Mouse (Mus musculus): Measurements from ENCODE around the gene Cryge. TPM values are rescaled to one million over a fixed set of nuclear protein-coding genes. Genes with fewer than 3 reads are reported as not detected.

Gene Cryge
- polyA plus RNA-seq, 1 experiment from 2014 or later, result not detected

DNA sequence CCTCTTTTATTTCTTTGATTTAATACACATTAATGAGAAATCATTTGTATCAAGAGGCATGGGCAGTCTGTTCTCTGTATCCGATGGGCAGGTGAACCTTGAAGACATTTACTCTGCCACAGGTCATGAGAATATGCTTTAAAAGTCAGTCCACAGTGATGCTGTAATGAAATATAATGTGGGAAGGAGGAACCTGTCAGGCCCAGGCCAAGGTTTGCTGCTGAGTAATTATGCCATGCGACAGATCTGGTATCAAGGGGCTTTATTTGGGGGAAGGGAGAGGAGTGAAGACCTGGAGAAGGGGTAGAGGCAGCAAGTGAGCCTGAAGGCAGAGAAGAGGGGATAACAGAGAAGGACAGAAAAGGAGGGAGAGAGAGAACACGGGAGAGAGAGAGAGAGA, 11.3 kb downstream of the Cryge start:
- no peak for ATAC-seq (ENCODE audit: low FRiP score)

DNA sequence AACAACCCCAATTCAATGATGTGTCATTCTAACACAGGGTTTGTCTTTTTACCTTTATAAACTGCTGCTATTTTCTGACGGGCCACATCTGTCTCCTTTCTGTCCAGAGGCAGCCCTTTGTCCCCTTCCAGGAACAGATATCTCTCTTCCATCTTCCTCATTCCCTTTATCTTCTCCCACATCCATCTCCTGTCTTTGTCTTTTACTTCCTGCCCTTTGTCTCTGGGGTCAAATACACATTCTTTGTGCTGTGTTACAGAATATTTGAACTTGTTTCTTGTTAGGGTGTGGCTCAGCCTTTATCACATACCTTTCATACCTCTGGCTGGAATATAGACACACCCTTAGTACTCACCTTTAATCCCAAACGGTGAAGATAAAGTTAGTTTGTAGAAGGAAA, 13.4 kb downstream of the Cryge start:
- no peaks in the 10 kb centered on the region for H3K9me3 ChIP-seq (ENCODE audit: control insufficient read depth, low read length)
- 90% methylated on average over 2 of the region's 2 CpGs for WGBS
- H3K4me2 ChIP-seq (replicated peaks; ENCODE audit: low read depth, low read length), result no peak overlapping the region
- no peak for DNase-seq (ENCODE audit: low spot score)
- no peak overlapping the region for H3K9ac ChIP-seq (ENCODE audit: low read depth, low read length)
- no peak for ATAC-seq (ENCODE audit: low FRiP score)
- no peak overlapping the region for H3K27ac ChIP-seq (ENCODE audit: low read depth, low read length)
- no peaks in the 10 kb centered on the region for H3K27me3 ChIP-seq (ENCODE audit: control insufficient read depth, insufficient read depth, low read length)
- H3K4me1 ChIP-seq (replicated peaks; ENCODE audit: control insufficient read depth, insufficient read depth, low read length), result no peaks in the 10 kb centered on the region
- H3K4me3 ChIP-seq (ENCODE audit: low read depth, low read length), result no peak overlapping the region
- no peaks in the 10 kb centered on the region for H3K36me3 ChIP-seq (ENCODE audit: control insufficient read depth, insufficient read depth, low read length)

More for the DNA sequence above, 11.3 kb downstream of the Cryge start:
- no peaks in the 10 kb centered on the region for H3K4me1 ChIP-seq (replicated peaks; ENCODE audit: control insufficient read depth, insufficient read depth, low read length)
- H3K9me3 ChIP-seq (ENCODE audit: control insufficient read depth, low read length), result no peaks in the 10 kb centered on the region
- no peak overlapping the region for H3K4me3 ChIP-seq (ENCODE audit: low read depth, low read length)
- H3K4me2 ChIP-seq (replicated peaks; ENCODE audit: low read depth, low read length), result no peak overlapping the region
- H3K27me3 ChIP-seq (ENCODE audit: control insufficient read depth, insufficient read depth, low read length), result no peaks in the 10 kb centered on the region
- DNase-seq (ENCODE audit: low spot score), result no peak
- 75% methylated on average over 3 of the region's 3 CpGs for WGBS
- no peaks in the 10 kb centered on the region for H3K36me3 ChIP-seq (ENCODE audit: control insufficient read depth, insufficient read depth, low read length)
- H3K27ac ChIP-seq (ENCODE audit: low read depth, low read length), result no peak overlapping the region
- no peak overlapping the region for H3K9ac ChIP-seq (ENCODE audit: low read depth, low read length)

DNA sequence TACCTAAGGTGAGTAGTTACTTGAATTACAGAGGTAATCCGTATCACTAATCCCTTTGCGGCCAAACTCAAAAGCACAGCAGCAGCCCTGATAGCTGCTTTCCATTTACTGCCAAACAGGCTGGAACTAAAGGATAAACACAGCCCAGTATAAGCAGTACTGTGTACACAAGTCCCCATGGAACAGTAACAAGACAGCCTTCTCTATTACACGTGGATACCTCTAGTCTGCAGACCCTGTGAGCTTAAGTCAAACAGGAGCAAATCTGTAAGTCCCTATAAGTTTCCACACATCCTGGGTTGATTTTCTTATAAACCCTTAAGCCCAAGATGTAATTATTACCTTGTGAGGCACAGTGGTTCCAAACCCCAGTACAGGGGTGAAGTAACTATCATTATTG, 15.4 kb downstream of the Cryge start:
- Histone ChIP-seq H3K9ac (ENCODE audit: low read depth, low read length) (no peak overlapping the region), H3K27ac (ENCODE audit: low read depth, low read length) (no peak overlapping the region), H3K9me3 (ENCODE audit: control insufficient read depth, low read length) (no peaks in the 10 kb centered on the region), H3K4me2 (replicated peaks; ENCODE audit: low read depth, low read length) (no peak overlapping the region), H3K27me3 (ENCODE audit: control insufficient read depth, insufficient read depth, low read length) (no peaks in the 10 kb centered on the region), H3K4me1 (replicated peaks; ENCODE audit: control insufficient read depth, insufficient read depth, low read length) (no peaks in the 10 kb centered on the region), H3K4me3 (ENCODE audit: low read depth, low read length) (no peak overlapping the region), H3K36me3 (ENCODE audit: control insufficient read depth, insufficient read depth, low read length) (no peaks in the 10 kb centered on the region)
- no peak for DNase-seq (ENCODE audit: low spot score)
- ATAC-seq (ENCODE audit: low FRiP score), result no peak
- WGBS, result 50% methylated on average over 3 of the region's 3 CpGs

DNA sequence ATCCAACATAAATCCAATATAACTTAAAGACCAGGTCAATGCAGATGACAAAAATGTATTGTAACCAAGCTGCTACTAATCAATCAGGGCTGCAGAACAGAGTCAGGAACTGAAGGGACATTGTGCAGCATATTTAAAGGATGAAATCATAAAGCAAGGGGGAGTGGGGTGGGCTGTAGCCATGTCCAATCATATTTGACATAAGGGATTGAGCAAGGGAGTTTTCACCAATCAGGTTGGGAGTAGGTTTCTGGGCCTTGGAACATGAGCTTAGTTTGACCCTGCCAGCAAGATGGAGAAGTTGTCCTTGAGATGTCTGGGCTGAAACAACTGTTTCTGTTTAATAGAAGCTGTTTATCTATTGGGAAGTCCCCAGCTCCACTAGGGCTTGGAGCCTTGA, 18.3 kb downstream of the Cryge start, which contains the start of gene Akr1cl:
Gene Akr1cl (minus strand): TSS at position 119 of the 400 bp plus-strand sequence.
- ATAC-seq (ENCODE audit: low FRiP score) (no peak), DNase-seq (ENCODE audit: low spot score) (no peak)
- H3K27me3 ChIP-seq (ENCODE audit: control insufficient read depth, insufficient read depth, low read length), result no peaks in the 10 kb centered on the region
- H3K36me3 ChIP-seq (ENCODE audit: control insufficient read depth, insufficient read depth, low read length), result no peaks in the 10 kb centered on the region
- H3K4me1 ChIP-seq (replicated peaks; ENCODE audit: control insufficient read depth, insufficient read depth, low read length), result no peaks in the 10 kb centered on the region
- H3K4me3 ChIP-seq (ENCODE audit: low read depth, low read length), result no peak within 1 kb of the TSS
- H3K9me3 ChIP-seq (ENCODE audit: control insufficient read depth, low read length), result no peaks in the 10 kb centered on the region
- H3K27ac ChIP-seq (ENCODE audit: low read depth, low read length), result no peak within 1 kb of the TSS
- no peak within 1 kb of the TSS for H3K9ac ChIP-seq (ENCODE audit: low read depth, low read length)
- H3K4me2 ChIP-seq (replicated peaks; ENCODE audit: low read depth, low read length), result no peak within 1 kb of the TSS

DNA sequence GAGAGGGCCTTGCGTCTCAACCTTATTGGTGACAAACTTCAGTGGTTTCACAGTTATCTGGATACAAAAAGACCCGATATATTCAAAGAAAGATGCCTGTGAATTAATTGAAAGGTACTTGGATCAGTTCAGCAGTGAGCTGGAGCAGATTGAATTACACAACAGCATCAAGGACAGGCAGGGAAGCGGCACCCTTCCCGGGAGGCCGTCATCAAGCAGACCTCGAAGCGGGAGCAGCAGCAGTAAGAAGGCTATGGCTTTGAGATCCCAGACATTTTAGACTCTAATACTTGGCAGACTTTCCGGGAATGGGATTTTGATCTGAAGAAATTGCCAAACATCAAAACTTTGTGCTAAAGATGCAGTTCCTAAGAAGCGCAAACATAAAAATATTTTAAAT, 22.7 kb downstream of the Cryge start:
- H3K36me3 ChIP-seq (ENCODE audit: control insufficient read depth, insufficient read depth, low read length), result no peaks in the 10 kb centered on the region
- H3K4me1 ChIP-seq (replicated peaks; ENCODE audit: control insufficient read depth, insufficient read depth, low read length), result no peaks in the 10 kb centered on the region
- H3K27ac ChIP-seq (ENCODE audit: low read depth, low read length), result no peak overlapping the region
- H3K27me3 ChIP-seq (ENCODE audit: control insufficient read depth, insufficient read depth, low read length), result no peaks in the 10 kb centered on the region
- DNase-seq (ENCODE audit: low spot score), result no peak
- no peak overlapping the region for H3K9ac ChIP-seq (ENCODE audit: low read depth, low read length)
- 67% methylated on average over 9 of the region's 9 CpGs for WGBS
- no peak overlapping the region for H3K4me3 ChIP-seq (ENCODE audit: low read depth, low read length)
- ATAC-seq (ENCODE audit: low FRiP score), result no peak
- no peaks in the 10 kb centered on the region for H3K9me3 ChIP-seq (ENCODE audit: control insufficient read depth, low read length)
- H3K4me2 ChIP-seq (replicated peaks; ENCODE audit: low read depth, low read length), result no peak overlapping the region

DNA sequence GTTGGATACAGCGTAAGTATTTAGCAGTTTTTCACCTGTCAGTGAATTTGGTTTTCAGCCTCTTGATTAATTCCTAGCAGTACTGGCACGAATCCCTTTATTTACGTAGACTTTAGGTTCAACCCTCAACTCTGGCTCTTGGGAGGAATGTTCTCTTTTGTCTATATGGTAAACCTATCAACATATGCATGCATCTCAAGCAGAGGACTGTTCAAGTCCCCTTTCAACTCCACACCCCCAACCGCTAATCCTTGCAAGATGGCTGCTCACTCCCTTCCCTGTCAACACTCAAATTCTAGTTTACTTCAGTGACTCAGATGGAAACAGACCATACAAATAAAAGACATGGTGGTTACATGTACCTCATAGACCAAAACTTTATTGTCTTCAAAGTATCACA, 38.2 kb downstream of the Cryge start:
- Histone ChIP-seq H3K4me2 (replicated peaks; ENCODE audit: low read depth, low read length) (no peak overlapping the region), H3K9ac (ENCODE audit: low read depth, low read length) (no peak overlapping the region), H3K36me3 (ENCODE audit: control insufficient read depth, insufficient read depth, low read length) (no peaks in the 10 kb centered on the region), H3K4me1 (replicated peaks; ENCODE audit: control insufficient read depth, insufficient read depth, low read length) (no peaks in the 10 kb centered on the region), H3K27me3 (ENCODE audit: control insufficient read depth, insufficient read depth, low read length) (no peaks in the 10 kb centered on the region), H3K27ac (ENCODE audit: low read depth, low read length) (no peak overlapping the region), H3K4me3 (ENCODE audit: low read depth, low read length) (no peak overlapping the region), H3K9me3 (ENCODE audit: control insufficient read depth, low read length) (no peaks in the 10 kb centered on the region)
- 81% methylated on average over 4 of the region's 4 CpGs for WGBS
- DNase-seq (ENCODE audit: low spot score) (no peak), ATAC-seq (ENCODE audit: low FRiP score) (no peak)

DNA sequence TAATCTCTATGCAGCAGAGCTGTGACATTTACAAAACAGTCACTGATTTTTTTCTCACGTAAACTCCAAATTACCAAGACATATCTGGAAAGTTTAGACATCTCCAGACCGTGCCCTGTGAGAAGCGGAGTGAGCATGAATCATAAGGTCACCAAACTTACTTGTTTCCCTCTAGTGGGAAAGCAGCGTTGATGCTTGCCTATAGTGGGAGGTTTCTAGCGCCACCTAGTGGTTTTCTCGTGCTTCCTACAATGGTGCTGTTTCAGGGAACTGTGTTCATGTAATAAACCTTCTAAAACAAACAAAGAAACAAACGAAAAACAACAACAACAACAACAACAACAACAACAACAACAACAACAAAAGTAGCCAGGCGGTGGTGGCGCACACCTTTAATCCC, 40.8 kb downstream of the Cryge start:
- peak; percentile 71; the same call in 1 of the 2 replicates for ATAC-seq (ENCODE audit: low FRiP score)
- peak; percentile 85 for DNase-seq (ENCODE audit: low spot score)
- Histone ChIP-seq H3K4me3 (ENCODE audit: low read depth, low read length) (no peak overlapping the region), H3K4me1 (replicated peaks; ENCODE audit: control insufficient read depth, insufficient read depth, low read length) (no peaks in the 10 kb centered on the region), H3K4me2 (replicated peaks; ENCODE audit: low read depth, low read length) (no peak overlapping the region), H3K27me3 (ENCODE audit: control insufficient read depth, insufficient read depth, low read length) (no peaks in the 10 kb centered on the region), H3K36me3 (ENCODE audit: control insufficient read depth, insufficient read depth, low read length) (no peaks in the 10 kb centered on the region), H3K27ac (ENCODE audit: low read depth, low read length) (no peak overlapping the region), H3K9ac (ENCODE audit: low read depth, low read length) (no peak overlapping the region), H3K9me3 (ENCODE audit: control insufficient read depth, low read length) (no peaks in the 10 kb centered on the region)
- 15% methylated on average over 9 of the region's 9 CpGs for WGBS

DNA sequence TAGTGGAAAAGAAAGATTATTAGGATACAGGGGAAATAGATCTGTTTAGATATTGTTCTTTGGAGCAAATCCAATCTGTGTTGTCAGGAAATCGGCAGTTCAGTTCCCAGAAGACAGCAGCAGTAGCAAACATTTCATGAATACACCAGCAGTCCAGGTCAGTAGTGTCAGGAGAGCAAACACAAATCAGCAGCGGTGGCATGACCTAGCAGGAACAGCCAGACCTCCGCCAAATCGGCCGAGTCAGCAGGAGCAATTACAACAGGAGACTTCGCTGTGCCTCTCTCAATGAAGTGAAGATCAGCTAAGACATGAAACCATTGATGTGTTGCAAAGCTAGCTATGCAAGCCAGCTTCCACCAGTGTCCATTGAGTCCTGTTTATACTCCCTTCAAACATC, 45.4 kb downstream of the Cryge start:
- Histone ChIP-seq H3K4me3 (ENCODE audit: low read depth, low read length) (no peak overlapping the region), H3K9me3 (ENCODE audit: control insufficient read depth, low read length) (no peaks in the 10 kb centered on the region), H3K4me1 (replicated peaks; ENCODE audit: control insufficient read depth, insufficient read depth, low read length) (no peaks in the 10 kb centered on the region), H3K27ac (ENCODE audit: low read depth, low read length) (no peak overlapping the region), H3K4me2 (replicated peaks; ENCODE audit: low read depth, low read length) (no peak overlapping the region), H3K27me3 (ENCODE audit: control insufficient read depth, insufficient read depth, low read length) (no peaks in the 10 kb centered on the region), H3K9ac (ENCODE audit: low read depth, low read length) (no peak overlapping the region), H3K36me3 (ENCODE audit: control insufficient read depth, insufficient read depth, low read length) (no peaks in the 10 kb centered on the region)
- no peak for DNase-seq (ENCODE audit: low spot score)
- ATAC-seq (ENCODE audit: low FRiP score), result no peak
- 82% methylated on average over 6 of the region's 6 CpGs for WGBS

DNA sequence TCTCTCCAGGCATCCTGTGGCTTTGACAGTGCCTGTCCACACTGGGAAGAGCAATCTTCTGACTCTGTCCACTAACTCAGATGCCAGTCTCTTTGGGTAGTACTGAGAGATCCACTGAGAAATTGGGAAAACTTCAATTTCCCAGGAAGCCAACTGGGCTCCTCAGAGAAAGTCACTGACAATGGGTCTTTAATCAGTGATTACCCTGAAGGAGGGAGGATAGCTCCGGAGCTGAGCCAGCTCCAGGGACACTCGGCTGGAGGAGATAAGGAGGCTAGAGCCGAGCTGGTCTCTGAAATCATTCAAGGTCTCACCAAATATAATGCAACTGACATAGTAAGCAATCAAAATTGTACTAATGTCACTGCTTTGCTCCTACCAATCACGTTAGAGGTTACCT, 46.4 kb downstream of the Cryge start:
- H3K4me1 ChIP-seq (replicated peaks; ENCODE audit: control insufficient read depth, insufficient read depth, low read length), result no peaks in the 10 kb centered on the region
- no peak overlapping the region for H3K27ac ChIP-seq (ENCODE audit: low read depth, low read length)
- 84% methylated on average over 4 of the region's 4 CpGs for WGBS
- no peak overlapping the region for H3K4me2 ChIP-seq (replicated peaks; ENCODE audit: low read depth, low read length)
- DNase-seq (ENCODE audit: low spot score) (no peak), ATAC-seq (ENCODE audit: low FRiP score) (no peak)
- no peaks in the 10 kb centered on the region for H3K9me3 ChIP-seq (ENCODE audit: control insufficient read depth, low read length)
- no peaks in the 10 kb centered on the region for H3K36me3 ChIP-seq (ENCODE audit: control insufficient read depth, insufficient read depth, low read length)
- no peak overlapping the region for H3K4me3 ChIP-seq (ENCODE audit: low read depth, low read length)
- no peak overlapping the region for H3K9ac ChIP-seq (ENCODE audit: low read depth, low read length)
- H3K27me3 ChIP-seq (ENCODE audit: control insufficient read depth, insufficient read depth, low read length), result no peaks in the 10 kb centered on the region

All from hindbrain, embryonic 11.5 days (tissue).